Mouse (Mus musculus) T-helper 17 cell (primary cell): ENCODE measurements around the gene Popdc3.
"Not testable (repeated sequence)": the region's sequence is repeated elsewhere in the genome, so short reads cannot be mapped to it uniquely, and the experiment has no call there.

Source experiments
- in situ Hi-C, 2 experiments: fragments of 300-600 bp; cut with MboI, MseI; formaldehyde crosslinking; loops; 1 replicate in 1 of 2; 2 replicates in 1 of 2; pipeline ENCODE4 v1.15.1; 2025; ENCODE audit warnings: high pct_unique_total_duplicates in 2 of 2

Gene Popdc3

DNA sequence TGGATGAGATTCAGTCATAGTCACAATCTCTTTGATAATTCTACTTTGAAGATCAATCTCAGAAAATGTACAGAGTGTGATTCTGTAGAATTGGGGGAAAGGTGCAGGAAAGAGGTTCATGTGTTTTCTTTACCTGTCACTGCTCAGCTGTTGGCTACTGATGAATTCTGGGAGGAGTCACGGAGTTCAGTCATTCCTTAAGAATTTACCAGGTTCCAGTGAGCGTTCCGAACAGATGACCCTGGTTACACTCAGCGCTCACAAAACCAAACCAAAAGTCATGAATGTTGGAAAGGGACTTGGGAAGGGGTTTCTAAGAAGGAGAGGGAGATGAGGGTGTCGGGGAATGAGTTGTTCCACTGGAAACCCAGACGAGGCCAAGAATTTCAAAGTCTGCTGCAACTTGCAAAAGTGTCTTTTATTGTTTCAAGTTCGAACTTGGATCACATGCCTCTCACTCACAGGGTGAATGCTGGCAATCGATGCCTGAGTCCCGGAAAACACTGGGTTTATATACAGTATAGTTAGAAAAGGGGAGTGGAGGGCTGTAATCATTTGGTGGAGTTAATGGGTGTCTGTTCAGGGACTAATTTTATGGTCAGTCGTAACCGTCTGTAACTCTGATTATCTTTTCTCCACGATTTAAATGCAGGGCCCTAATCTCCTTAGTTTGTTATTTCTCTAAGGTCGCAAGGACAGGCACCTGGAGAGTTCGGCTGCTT lies 125.6 kb downstream of the Popdc3 start:
- in situ Hi-C loops: no loop called here

GRCm38 (mm10) chr10:45305173-45305572 lies 127.3 kb downstream of the Popdc3 start:
- in situ Hi-C loops: no loop called here

DNA sequence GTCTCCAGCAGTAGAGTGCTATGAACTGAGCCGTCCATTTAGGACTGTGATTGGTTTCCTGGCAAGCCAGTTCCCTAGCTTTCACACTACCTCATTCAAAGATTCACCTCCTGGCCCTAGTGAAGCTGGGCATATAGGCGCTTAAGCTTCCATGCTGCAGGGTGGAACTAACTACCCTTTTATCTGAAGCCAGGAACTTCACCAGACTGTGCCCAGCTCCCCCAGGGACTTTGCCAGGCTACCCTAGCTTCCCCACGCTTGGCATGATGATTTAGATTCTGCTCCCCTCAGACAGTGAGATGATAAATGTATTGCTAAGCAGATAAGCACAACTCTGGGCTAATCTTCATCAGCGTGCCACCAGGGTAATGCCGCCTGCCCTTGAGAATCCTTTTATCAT lies 133.2 kb downstream of the Popdc3 start:
- in situ Hi-C loops: no loop called here

- in situ Hi-C loops: no loop called here
These were observed 133.7 kb downstream of the Popdc3 start for GRCm38 (mm10) chr10:45311624-45312023.

GRCm38 (mm10) chr10:45314865-45315264 lies 137.0 kb downstream of the Popdc3 start:
- in situ Hi-C loops: no loop called here

- in situ Hi-C loops: no loop called here
These were observed 141.0 kb downstream of the Popdc3 start for GRCm38 (mm10) chr10:45318922-45319321.

- in situ Hi-C loops: no loop called here
These were observed 142.4 kb downstream of the Popdc3 start for GRCm38 (mm10) chr10:45320296-45320695.

DNA sequence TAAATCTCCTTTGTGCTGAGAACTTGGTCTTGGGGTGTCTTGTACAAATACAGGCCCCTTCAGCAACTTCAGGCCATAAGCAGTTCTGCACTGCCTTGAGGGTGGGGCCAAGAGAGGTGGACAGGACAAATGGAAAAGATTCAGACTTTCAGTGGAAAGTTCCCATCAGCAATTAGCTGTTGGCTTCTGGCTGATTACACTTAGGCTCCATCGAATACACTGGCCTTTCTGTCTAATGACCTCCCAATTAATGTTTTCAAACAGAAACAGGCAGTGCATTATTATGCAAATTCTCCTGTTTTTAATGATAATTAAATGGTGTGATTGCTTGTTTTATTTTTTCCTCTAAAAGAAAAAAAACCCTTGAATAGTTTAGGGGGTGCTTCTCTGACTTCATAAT lies 146.3 kb downstream of the Popdc3 start:
- in situ Hi-C loops: no loop called here

- in situ Hi-C loops: no loop called here
These were observed 150.5 kb downstream of the Popdc3 start for GRCm38 (mm10) chr10:45328196-45329000.

GRCm38 (mm10) chr10:45334925-45335324 lies 157.0 kb downstream of the Popdc3 start:
- in situ Hi-C loops: no loop called here

GRCm38 (mm10) chr10:45335434-45336422 lies 157.8 kb downstream of the Popdc3 start, which contains the start of gene Bves:
Gene Bves, plus strand, starts transcription at chr10:45335772.
- in situ Hi-C loops: no loop called here

GRCm38 (mm10) chr10:45339106-45339505 lies 161.2 kb downstream of the Popdc3 start:
- in situ Hi-C loops: no loop called here

- in situ Hi-C loops: no loop called here
These were observed 166.5 kb downstream of the Popdc3 start for GRCm38 (mm10) chr10:45344381-45344780.

GRCm38 (mm10) chr10:45345217-45345616 lies 167.3 kb downstream of the Popdc3 start:
- in situ Hi-C loops: no loop called here

GRCm38 (mm10) chr10:45348143-45348542 lies 170.2 kb downstream of the Popdc3 start:
- in situ Hi-C loops: not testable (repeated sequence)

DNA sequence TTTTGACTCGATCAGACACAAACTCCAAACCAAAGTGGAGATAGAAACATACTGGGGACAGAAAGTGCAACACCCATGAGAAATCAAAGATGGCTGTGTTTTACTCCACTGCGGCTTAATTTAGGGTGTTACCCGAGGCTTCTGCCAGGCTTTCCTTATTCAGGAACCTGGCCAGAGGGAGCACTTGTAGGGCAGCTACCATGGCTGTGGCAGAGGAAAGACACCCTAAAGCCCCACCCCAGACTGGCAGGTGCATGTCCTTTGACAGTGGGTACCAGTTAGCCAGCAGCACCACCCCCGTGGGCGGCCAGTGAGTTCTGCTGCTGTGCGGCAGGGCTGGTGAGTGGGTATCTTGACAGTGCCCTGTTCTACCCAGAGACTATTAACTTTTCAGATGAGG lies 178.2 kb downstream of the Popdc3 start:
- in situ Hi-C loops: loop anchor here in 1 of 2 experiments (25.0 kb wide), 1 partner anchor 1069 kb away; no protein-coding TSS in a partner anchor

DNA sequence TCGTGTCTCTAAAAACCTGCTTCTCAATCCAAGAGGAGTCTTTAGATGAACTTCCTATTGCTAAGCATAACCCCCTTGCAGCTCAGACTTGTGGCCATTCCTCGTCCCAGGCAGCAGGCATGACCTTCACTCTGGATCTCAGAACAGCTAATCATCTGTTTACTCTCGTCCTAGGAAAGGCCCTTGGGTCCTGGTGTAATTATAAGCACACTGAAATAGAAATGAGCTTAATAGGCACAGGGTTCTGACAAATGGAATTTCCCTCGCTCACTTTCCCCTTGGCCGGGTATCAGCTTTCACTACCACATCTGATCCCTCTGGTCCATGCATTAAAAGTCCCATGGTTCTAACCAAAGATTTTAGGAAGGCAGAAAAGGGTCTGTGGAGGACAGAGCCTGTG lies 185.5 kb downstream of the Popdc3 start:
- in situ Hi-C loops: loop anchor here in 1 of 2 experiments (25.0 kb wide), 1 partner anchor 1076 kb away; no protein-coding TSS in a partner anchor

GRCm38 (mm10) chr10:45366987-45367705 lies 189.2 kb downstream of the Popdc3 start:
- in situ Hi-C loops: loop anchor here (5.0 to 25.0 kb wide), 2 partner anchors 315 to 1080 kb away; no protein-coding TSS in a partner anchor
